Mouse (Mus musculus): ENCODE data around the gene Erp27. TPM values are rescaled to one million over a fixed set of nuclear protein-coding genes. Genes with fewer than 3 reads are reported as not detected.

Gene Erp27
- polyA plus RNA-seq, 1 experiment from 2014 or later: not detected

GRCm38 (mm10) chr6:136937117-136937516 is 15.1 kb upstream of the Erp27 start:
- no peak overlapping the region for H3K4me3 ChIP-seq
- H3K4me2 ChIP-seq (replicated peaks): no peak overlapping the region
- H3K9me3 ChIP-seq: no peaks in the 10 kb centered on the region
- no peaks in the 10 kb centered on the region for H3K4me1 ChIP-seq
- H3K9ac ChIP-seq: no peak overlapping the region
- ATAC-seq (ENCODE audit: low FRiP score, low read depth): no peak
- H3K36me3 ChIP-seq: no peaks in the 10 kb centered on the region
- WGBS: 83% methylated on average over 3 of the region's 3 CpGs
- no peaks in the 10 kb centered on the region for H3K27me3 ChIP-seq (replicated peaks)
- H3K27ac ChIP-seq: no peak overlapping the region

- no peak overlapping the region for H3K4me3 ChIP-seq
- H3K4me1 ChIP-seq: no peaks in the 10 kb centered on the region
- H3K9ac ChIP-seq: no peak overlapping the region
- H3K4me2 ChIP-seq (replicated peaks): no peak overlapping the region
- H3K36me3 ChIP-seq: no peaks in the 10 kb centered on the region
- 84% methylated on average over 9 of the region's 9 CpGs for WGBS
- no peaks in the 10 kb centered on the region for H3K9me3 ChIP-seq
- no peak overlapping the region for H3K27ac ChIP-seq
- H3K27me3 ChIP-seq (replicated peaks): no peaks in the 10 kb centered on the region
- ATAC-seq (ENCODE audit: low FRiP score, low read depth): no peak
These were observed 14.4 kb upstream of the Erp27 start for GRCm38 (mm10) chr6:136936361-136936760.

DNA sequence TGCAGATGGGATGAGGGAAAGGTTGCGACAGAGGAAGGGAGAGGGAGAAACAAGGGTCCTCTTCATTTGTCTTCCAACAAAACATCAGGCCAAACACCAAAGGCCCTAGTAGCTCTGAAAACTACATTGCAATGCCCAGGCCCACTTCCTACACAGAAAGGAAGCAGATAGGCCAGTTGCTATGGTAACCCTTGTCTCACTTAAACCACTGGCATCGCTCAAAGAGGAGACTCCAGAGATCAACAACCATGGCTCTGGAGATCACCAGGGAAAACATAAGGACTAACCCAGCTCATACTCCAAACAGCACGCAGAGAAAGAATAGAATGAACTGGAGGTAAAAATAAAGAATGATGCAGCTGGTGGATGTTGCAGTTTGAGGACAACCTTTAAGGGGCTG is 13.3 kb upstream of the Erp27 start:
- Histone ChIP-seq H3K9ac (no peak overlapping the region), H3K27me3 (replicated peaks) (no peaks in the 10 kb centered on the region), H3K36me3 (no peaks in the 10 kb centered on the region), H3K4me3 (no peak overlapping the region), H3K27ac (no peak overlapping the region), H3K9me3 (no peaks in the 10 kb centered on the region), H3K4me1 (no peaks in the 10 kb centered on the region), H3K4me2 (replicated peaks) (no peak overlapping the region)
- WGBS: 79% methylated on average over 3 of the region's 3 CpGs
- no peak for ATAC-seq (ENCODE audit: low FRiP score, low read depth)

- WGBS: 78% methylated on average over 7 of the region's 7 CpGs
- H3K27ac ChIP-seq: no peak overlapping the region
- ATAC-seq (ENCODE audit: low FRiP score, low read depth): no peak
These were observed 12.1 kb upstream of the Erp27 start for GRCm38 (mm10) chr6:136934068-136934467.

DNA sequence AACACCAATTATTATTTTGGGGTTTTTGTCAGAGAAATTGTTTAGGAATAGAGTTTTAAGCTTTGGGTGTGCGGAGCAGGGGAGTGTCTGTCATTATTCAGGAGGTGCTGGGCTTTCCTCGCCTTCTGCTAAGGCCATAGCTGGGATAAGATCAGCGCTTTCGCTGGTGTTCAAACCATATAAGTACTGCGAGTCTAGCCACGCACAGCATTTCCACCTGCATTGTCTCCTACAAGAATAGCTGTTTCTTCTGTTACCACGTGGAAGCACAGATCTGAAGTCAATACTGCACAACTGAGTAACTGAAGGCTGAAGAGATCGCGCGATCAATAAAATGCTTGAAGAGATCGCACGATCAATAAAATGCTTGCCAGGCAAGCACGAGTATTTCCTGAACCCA is 9.3 kb upstream of the Erp27 start:
- H3K27ac ChIP-seq: no peak overlapping the region
- WGBS: 90% methylated on average over 13 of the region's 13 CpGs

More at GRCm38 (mm10) chr6:136934068-136934467, 12.1 kb upstream of the Erp27 start:
- Histone ChIP-seq H3K9me3 (no peaks in the 10 kb centered on the region), H3K27me3 (replicated peaks) (no peaks in the 10 kb centered on the region), H3K9ac (no peak overlapping the region), H3K4me2 (replicated peaks) (no peak overlapping the region), H3K4me3 (no peak overlapping the region), H3K36me3 (no peaks in the 10 kb centered on the region), H3K4me1 (no peaks in the 10 kb centered on the region)

GRCm38 (mm10) chr6:136930677-136931076 is 8.7 kb upstream of the Erp27 start:
- Histone ChIP-seq H3K27ac (no peak overlapping the region), H3K4me2 (replicated peaks) (0 out of 2 replicates have a peak overlapping the region, but pooled peaks have one; percentile 2), H3K9me3 (no peaks in the 10 kb centered on the region), H3K4me1 (no peaks in the 10 kb centered on the region), H3K9ac (no peak overlapping the region), H3K4me3 (no peak overlapping the region), H3K36me3 (no peaks in the 10 kb centered on the region), H3K27me3 (replicated peaks) (no peaks in the 10 kb centered on the region)
- peak; percentile 17; the same call in 1 of the 2 replicates for ATAC-seq (ENCODE audit: low FRiP score, low read depth)
- 62% methylated on average over 12 of the region's 12 CpGs for WGBS

More for the DNA sequence above, 9.3 kb upstream of the Erp27 start:
- Histone ChIP-seq H3K9me3 (no peaks in the 10 kb centered on the region), H3K27me3 (replicated peaks) (no peaks in the 10 kb centered on the region), H3K4me2 (replicated peaks) (no peak overlapping the region), H3K4me1 (no peaks in the 10 kb centered on the region), H3K36me3 (no peaks in the 10 kb centered on the region), H3K9ac (no peak overlapping the region), H3K4me3 (no peak overlapping the region)
- ATAC-seq (ENCODE audit: low FRiP score, low read depth): no peak

GRCm38 (mm10) chr6:136927626-136928025 is 5.6 kb upstream of the Erp27 start:
- H3K4me3 ChIP-seq: no peak overlapping the region
- H3K36me3 ChIP-seq: no peaks in the 10 kb centered on the region
- H3K4me2 ChIP-seq (replicated peaks): no peak overlapping the region
- no peak for ATAC-seq (ENCODE audit: low FRiP score, low read depth)
- H3K27me3 ChIP-seq (replicated peaks): no peaks in the 10 kb centered on the region
- no peaks in the 10 kb centered on the region for H3K4me1 ChIP-seq
- 85% methylated on average over 1 of the region's 1 CpGs for WGBS
- no peaks in the 10 kb centered on the region for H3K9me3 ChIP-seq
- H3K9ac ChIP-seq: no peak overlapping the region
- no peak overlapping the region for H3K27ac ChIP-seq

- H3K36me3 ChIP-seq: no peaks in the 10 kb centered on the region
- no peak overlapping the region for H3K4me3 ChIP-seq
- no peak for ATAC-seq (ENCODE audit: low FRiP score, low read depth)
- no peak overlapping the region for H3K27ac ChIP-seq
- H3K4me1 ChIP-seq: no peaks in the 10 kb centered on the region
- H3K4me2 ChIP-seq (replicated peaks): no peak overlapping the region
- H3K9me3 ChIP-seq: no peaks in the 10 kb centered on the region
- no peaks in the 10 kb centered on the region for H3K27me3 ChIP-seq (replicated peaks)
- H3K9ac ChIP-seq: no peak overlapping the region
- 74% methylated on average over 8 of the region's 8 CpGs for WGBS
These were observed 3.1 kb upstream of the Erp27 start for GRCm38 (mm10) chr6:136925049-136925448.

GRCm38 (mm10) chr6:136923532-136923931 is 1.6 kb upstream of the Erp27 start, which contains the start of gene Pde6h:
Gene Pde6h, plus strand, starts transcription at chr6:136923832.
- Histone ChIP-seq H3K4me2 (replicated peaks) (no peak within 1 kb of the TSS), H3K27ac (no peak within 1 kb of the TSS), H3K36me3 (no peaks in the 10 kb centered on the region), H3K4me1 (no peaks in the 10 kb centered on the region), H3K4me3 (no peak within 1 kb of the TSS), H3K27me3 (replicated peaks) (no peaks in the 10 kb centered on the region), H3K9ac (no peak within 1 kb of the TSS), H3K9me3 (no peaks in the 10 kb centered on the region)
- WGBS: 90% methylated on average over 8 of the region's 8 CpGs
- no peak for ATAC-seq (ENCODE audit: low FRiP score, low read depth)

- Histone ChIP-seq H3K9me3 (no peaks in the 10 kb centered on the region), H3K9ac (no peak overlapping the region), H3K4me1 (no peaks in the 10 kb centered on the region), H3K4me3 (no peak overlapping the region), H3K4me2 (replicated peaks) (no peak overlapping the region), H3K27ac (no peak overlapping the region), H3K36me3 (no peaks in the 10 kb centered on the region), H3K27me3 (replicated peaks) (no peaks in the 10 kb centered on the region)
- no peak for ATAC-seq (ENCODE audit: low FRiP score, low read depth)
- WGBS: 84% methylated on average over 7 of the region's 7 CpGs
These were observed 891 bp upstream of the Erp27 start for GRCm38 (mm10) chr6:136922871-136923270.

DNA sequence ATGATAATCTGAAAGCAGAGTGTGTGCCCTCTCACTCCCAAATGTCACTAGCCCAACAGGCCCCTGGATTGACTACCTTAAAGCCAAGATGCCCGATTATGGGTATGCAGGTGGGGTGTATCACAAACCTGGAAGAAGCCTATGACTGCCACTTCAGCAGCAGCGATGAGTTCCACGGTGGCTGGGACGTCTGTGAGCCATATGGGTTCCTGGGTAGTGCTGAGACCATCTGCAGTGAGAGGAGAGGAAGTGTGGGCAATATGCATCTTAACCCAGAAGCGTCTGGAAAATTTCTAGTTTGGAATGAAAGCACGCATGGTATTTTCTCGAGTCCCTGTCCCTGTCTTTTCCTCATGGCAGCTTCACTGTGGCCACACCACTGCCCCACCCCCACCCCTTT is 379 bp downstream of the Erp27 start:
- no peak overlapping the region for H3K4me3 ChIP-seq
- no peaks in the 10 kb centered on the region for H3K4me1 ChIP-seq
- H3K27ac ChIP-seq: no peak overlapping the region
- H3K36me3 ChIP-seq: no peaks in the 10 kb centered on the region
- 72% methylated on average over 7 of the region's 7 CpGs for WGBS
- H3K9me3 ChIP-seq: no peaks in the 10 kb centered on the region
- ATAC-seq (ENCODE audit: low FRiP score, low read depth): no peak
- no peaks in the 10 kb centered on the region for H3K27me3 ChIP-seq (replicated peaks)
- H3K9ac ChIP-seq: no peak overlapping the region
- H3K4me2 ChIP-seq (replicated peaks): no peak overlapping the region

DNA sequence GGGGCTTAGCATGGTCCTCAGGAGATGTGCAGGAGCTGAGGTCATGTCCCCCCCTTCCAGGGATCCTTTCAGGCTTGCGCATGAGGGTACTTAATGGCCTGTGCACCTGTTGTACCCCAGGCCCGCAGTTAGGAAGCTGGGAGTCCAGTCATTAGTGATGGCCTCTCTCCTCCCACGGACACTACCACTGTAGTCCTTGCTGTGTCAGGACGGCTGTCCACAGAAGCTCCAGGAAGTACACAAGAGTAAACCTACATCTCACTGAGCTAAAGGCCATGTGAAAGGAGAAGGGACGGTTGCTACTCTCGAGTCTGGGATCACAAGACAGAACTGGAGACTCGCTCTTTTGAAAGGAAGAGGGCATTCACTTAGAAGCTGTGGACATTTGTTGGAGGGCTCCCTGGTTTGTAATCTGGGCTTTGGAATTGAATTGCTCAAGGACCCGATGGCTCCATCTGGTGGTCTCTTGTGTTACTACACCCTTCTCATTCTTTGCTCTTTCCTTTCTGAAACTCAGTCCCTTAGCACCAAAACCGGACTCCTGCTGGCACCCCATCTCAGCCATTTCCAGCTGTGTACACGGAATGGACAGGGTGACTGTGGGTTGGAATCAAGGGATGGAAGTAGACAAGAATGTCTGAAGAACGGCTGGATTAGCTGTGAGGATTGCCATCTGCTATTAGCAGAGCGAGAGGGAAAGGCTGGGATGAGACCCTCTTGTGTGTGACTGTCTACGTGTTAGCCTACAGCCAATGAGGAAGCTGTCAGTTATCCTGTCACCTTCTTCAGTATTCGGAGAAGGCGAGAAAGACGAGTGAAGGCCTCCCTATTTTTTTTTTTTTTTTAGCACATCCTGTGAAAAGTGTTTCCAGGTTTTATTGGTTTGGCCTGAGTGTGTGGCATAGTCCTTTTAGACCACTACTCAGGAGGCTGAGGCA is 1.4 kb downstream of the Erp27 start:
- H3K4me1 ChIP-seq: no peaks in the 10 kb centered on the region

DNA sequence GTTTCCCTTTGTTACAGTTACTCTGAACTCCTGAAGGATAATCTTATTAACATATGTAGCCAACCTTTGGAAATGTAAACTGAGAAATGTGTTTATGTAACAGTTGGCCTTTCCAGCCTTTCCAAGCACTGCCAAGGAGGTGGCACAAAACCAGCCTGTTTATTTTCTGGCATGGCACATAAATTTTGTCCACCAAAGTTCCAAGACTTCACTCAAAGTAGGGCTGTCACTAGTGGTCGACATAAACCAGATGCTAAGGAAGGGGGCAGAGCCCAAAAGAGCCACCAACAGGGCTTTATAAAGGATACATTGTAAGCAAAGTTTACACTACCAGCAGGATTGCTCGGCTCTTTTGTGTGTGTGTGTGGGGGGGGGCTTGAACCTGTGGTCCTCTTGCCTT is 4.1 kb downstream of the Erp27 start:
- WGBS: 5% methylated on average over 2 of the region's 2 CpGs
- no peak overlapping the region for H3K27ac ChIP-seq
- no peaks in the 10 kb centered on the region for H3K36me3 ChIP-seq
- H3K4me3 ChIP-seq: no peak overlapping the region
- H3K4me1 ChIP-seq: peaks cover 4% of the 10 kb centered on the region; the same call in 1 of the 2 replicates
- no peaks in the 10 kb centered on the region for H3K27me3 ChIP-seq (replicated peaks)
- ATAC-seq (ENCODE audit: low FRiP score, low read depth): no peak
- H3K9ac ChIP-seq: no peak overlapping the region
- no peaks in the 10 kb centered on the region for H3K9me3 ChIP-seq
- H3K4me2 ChIP-seq (replicated peaks): no peak overlapping the region

More for the DNA sequence above, 1.4 kb downstream of the Erp27 start:
- no peaks in the 10 kb centered on the region for H3K9me3 ChIP-seq
- H3K4me2 ChIP-seq (replicated peaks): no peak overlapping the region
- H3K9ac ChIP-seq: no peak overlapping the region
- WGBS: 45% methylated on average over 16 of the region's 16 CpGs
- ATAC-seq (ENCODE audit: low FRiP score, low read depth): peak; percentile 58
- H3K27ac ChIP-seq: no peak overlapping the region
- H3K27me3 ChIP-seq (replicated peaks): no peaks in the 10 kb centered on the region
- no peak overlapping the region for H3K4me3 ChIP-seq
- no peaks in the 10 kb centered on the region for H3K36me3 ChIP-seq
